Mouse (Mus musculus): Measurements from ENCODE around the gene Slit3.

Slit3 gene

GRCm38 (mm10) chr11:35203673-35204072, 82.6 kb downstream of the Slit3 start:
- no peak for DNase-seq

- no peak for DNase-seq
These were observed 83.1 kb downstream of the Slit3 start for GRCm38 (mm10) chr11:35204084-35204483.

GRCm38 (mm10) chr11:35210728-35211682, 90.0 kb downstream of the Slit3 start:
- DNase-seq, result no peak

- DNase-seq, result no peak
These were observed 103.0 kb downstream of the Slit3 start for GRCm38 (mm10) chr11:35224025-35224424.

- DNase-seq, result no peak
These were observed 110.5 kb downstream of the Slit3 start for GRCm38 (mm10) chr11:35231361-35232090.

GRCm38 (mm10) chr11:35232321-35232720, 111.3 kb downstream of the Slit3 start:
- DNase-seq, result no peak

GRCm38 (mm10) chr11:35241379-35241778, 120.4 kb downstream of the Slit3 start:
- DNase-seq, result no peak

- DNase-seq, result no peak
These were observed 122.6 kb downstream of the Slit3 start for GRCm38 (mm10) chr11:35243597-35243996.

- DNase-seq, result no peak
These were observed 123.5 kb downstream of the Slit3 start for GRCm38 (mm10) chr11:35244526-35244925.

- DNase-seq, result no peak
These were observed 125.6 kb downstream of the Slit3 start for GRCm38 (mm10) chr11:35246623-35247022.

GRCm38 (mm10) chr11:35248088-35248487, 127.1 kb downstream of the Slit3 start:
- DNase-seq, result no peak

GRCm38 (mm10) chr11:35250871-35251418, 129.9 kb downstream of the Slit3 start:
- no peak for DNase-seq

GRCm38 (mm10) chr11:35251910-35252309, 130.9 kb downstream of the Slit3 start:
- no peak for DNase-seq

GRCm38 (mm10) chr11:35257351-35257750, 136.3 kb downstream of the Slit3 start:
- no peak for DNase-seq

- no peak for DNase-seq
These were observed 140.6 kb downstream of the Slit3 start for GRCm38 (mm10) chr11:35261562-35262087.

GRCm38 (mm10) chr11:35262289-35262941, 141.4 kb downstream of the Slit3 start:
- no peak for DNase-seq

- no peak for DNase-seq
These were observed 143.7 kb downstream of the Slit3 start for GRCm38 (mm10) chr11:35264749-35265148.

- no peak for DNase-seq
These were observed 149.4 kb downstream of the Slit3 start for GRCm38 (mm10) chr11:35270396-35270795.

- DNase-seq, result no peak
These were observed 152.4 kb downstream of the Slit3 start for GRCm38 (mm10) chr11:35273416-35273815.

GRCm38 (mm10) chr11:35274036-35274435, 153.0 kb downstream of the Slit3 start:
- no peak for DNase-seq

- DNase-seq, result no peak
These were observed 154.3 kb downstream of the Slit3 start for GRCm38 (mm10) chr11:35275300-35275699.

- DNase-seq, result no peak
These were observed 155.0 kb downstream of the Slit3 start for GRCm38 (mm10) chr11:35276001-35276400.

Data from thymus, postnatal 4 days (tissue).